ENCODE assay signal across 1 mouse cellular context in genomic region chr4:116016396-116016795, GRCm38 (mm10).
TF ChIP-seq lines count a peak whose summit lies in the region.

No protein-coding gene starts in this region.

TF ChIP-seq in MEL, 35 proteins besides CTCF, POLR2A, EP300 and RAD21 (continued from another document):
- TF ChIP-seq ZC3H11A (IDR thresholded peaks at IDR 0.05; ENCODE audit: low read depth, low read length) (no peak), ETS1 (IDR thresholded peaks at IDR 0.05; ENCODE audit: low read depth, low read length) (no peak), MAX (IDR thresholded peaks at IDR 0.05; ENCODE audit: low read length) (no peak), TAL1 (IDR thresholded peaks at IDR 0.05; ENCODE audit: low read length) (no peak), CHD1 (IDR thresholded peaks at IDR 0.05; ENCODE audit: low read depth, low read length) (no peak), ELF1 (IDR thresholded peaks at IDR 0.05; ENCODE audit: low read depth, low read length) (no peak)
TF ChIP-seq in MEL: peak in this region for 0.
